Mouse (Mus musculus): ENCODE measurements at regions not wholly inside any gene's neighbourhood (a gene's known extent, or its start where the extent isn't known, plus 50 kb on each side); places are given as distances from the start of the nearest gene placed in this dataset.

GRCm38 (mm10) chr10:92162473-92163011 lies 559.7 kb downstream of the Nedd1 start:
- in situ Hi-C loops (cut with MboI; ENCODE audit: low pct_unique_long_range_greater_than_20kb in 1 of 2, low sequenced_read_pairs in 2 of 2, unreplicated experiment in 1 of 2): no loop called here

- in situ Hi-C loops (cut with MboI; ENCODE audit: low pct_unique_long_range_greater_than_20kb in 1 of 2, low sequenced_read_pairs in 2 of 2, unreplicated experiment in 1 of 2): no loop called here
These were observed 560.7 kb downstream of the Nedd1 start for GRCm38 (mm10) chr10:92161501-92161900.

GRCm38 (mm10) chr10:92146263-92146662 lies 576.0 kb downstream of the Nedd1 start:
- in situ Hi-C loops (cut with MboI; ENCODE audit: low pct_unique_long_range_greater_than_20kb in 1 of 2, low sequenced_read_pairs in 2 of 2, unreplicated experiment in 1 of 2): no loop called here

- in situ Hi-C loops (cut with MboI; ENCODE audit: low pct_unique_long_range_greater_than_20kb in 1 of 2, low sequenced_read_pairs in 2 of 2, unreplicated experiment in 1 of 2): no loop called here
These were observed 586.7 kb downstream of the Nedd1 start for GRCm38 (mm10) chr10:92135521-92135920.

- in situ Hi-C loops (cut with MboI; ENCODE audit: low pct_unique_long_range_greater_than_20kb in 1 of 2, low sequenced_read_pairs in 2 of 2, unreplicated experiment in 1 of 2): no loop called here
These were observed 609.4 kb downstream of the Nedd1 start for GRCm38 (mm10) chr10:92112790-92113189.

GRCm38 (mm10) chr10:92106331-92106730 lies 615.9 kb downstream of the Nedd1 start:
- in situ Hi-C loops (cut with MboI; ENCODE audit: low pct_unique_long_range_greater_than_20kb in 1 of 2, low sequenced_read_pairs in 2 of 2, unreplicated experiment in 1 of 2): no loop called here

- in situ Hi-C loops (cut with MboI; ENCODE audit: low pct_unique_long_range_greater_than_20kb in 1 of 2, low sequenced_read_pairs in 2 of 2, unreplicated experiment in 1 of 2): no loop called here
These were observed 618.3 kb downstream of the Nedd1 start for GRCm38 (mm10) chr10:92103887-92104286.

- in situ Hi-C loops (cut with MboI; ENCODE audit: low pct_unique_long_range_greater_than_20kb in 1 of 2, low sequenced_read_pairs in 2 of 2, unreplicated experiment in 1 of 2): no loop called here
These were observed 619.5 kb downstream of the Nedd1 start for GRCm38 (mm10) chr10:92102755-92103154.

- in situ Hi-C loops (cut with MboI; ENCODE audit: low pct_unique_long_range_greater_than_20kb in 1 of 2, low sequenced_read_pairs in 2 of 2, unreplicated experiment in 1 of 2): no loop called here
These were observed 624.7 kb downstream of the Nedd1 start for GRCm38 (mm10) chr10:92097562-92097961.

GRCm38 (mm10) chr10:92097081-92097480 lies 625.1 kb downstream of the Nedd1 start:
- in situ Hi-C loops (cut with MboI; ENCODE audit: low pct_unique_long_range_greater_than_20kb in 1 of 2, low sequenced_read_pairs in 2 of 2, unreplicated experiment in 1 of 2): no loop called here

- in situ Hi-C loops (cut with MboI; ENCODE audit: low pct_unique_long_range_greater_than_20kb in 1 of 2, low sequenced_read_pairs in 2 of 2, unreplicated experiment in 1 of 2): no loop called here
These were observed 630.5 kb downstream of the Nedd1 start for GRCm38 (mm10) chr10:92091480-92092395.

- in situ Hi-C loops (cut with MboI; ENCODE audit: low pct_unique_long_range_greater_than_20kb in 1 of 2, low sequenced_read_pairs in 2 of 2, unreplicated experiment in 1 of 2): no loop called here
These were observed 640.1 kb downstream of the Nedd1 start for GRCm38 (mm10) chr10:92082111-92082510.

- in situ Hi-C loops (cut with MboI; ENCODE audit: low pct_unique_long_range_greater_than_20kb in 1 of 2, low sequenced_read_pairs in 2 of 2, unreplicated experiment in 1 of 2): no loop called here
These were observed 641.0 kb downstream of the Nedd1 start for GRCm38 (mm10) chr10:92081199-92081598.

- in situ Hi-C loops (cut with MboI; ENCODE audit: low pct_unique_long_range_greater_than_20kb in 1 of 2, low sequenced_read_pairs in 2 of 2, unreplicated experiment in 1 of 2): no loop called here
These were observed 642.8 kb downstream of the Nedd1 start for GRCm38 (mm10) chr10:92079421-92079820.

GRCm38 (mm10) chr10:92077291-92077690 lies 644.9 kb downstream of the Nedd1 start:
- in situ Hi-C loops (cut with MboI; ENCODE audit: low pct_unique_long_range_greater_than_20kb in 1 of 2, low sequenced_read_pairs in 2 of 2, unreplicated experiment in 1 of 2): no loop called here

- in situ Hi-C loops (cut with MboI; ENCODE audit: low pct_unique_long_range_greater_than_20kb in 1 of 2, low sequenced_read_pairs in 2 of 2, unreplicated experiment in 1 of 2): no loop called here
These were observed 645.5 kb downstream of the Nedd1 start for GRCm38 (mm10) chr10:92076754-92077153.

GRCm38 (mm10) chr10:92075469-92075868 lies 646.8 kb downstream of the Nedd1 start:
- in situ Hi-C loops (cut with MboI; ENCODE audit: low pct_unique_long_range_greater_than_20kb in 1 of 2, low sequenced_read_pairs in 2 of 2, unreplicated experiment in 1 of 2): no loop called here

GRCm38 (mm10) chr10:92074698-92075394 lies 647.4 kb downstream of the Nedd1 start:
- in situ Hi-C loops (cut with MboI; ENCODE audit: low pct_unique_long_range_greater_than_20kb in 1 of 2, low sequenced_read_pairs in 2 of 2, unreplicated experiment in 1 of 2): no loop called here

- in situ Hi-C loops (cut with MboI; ENCODE audit: low pct_unique_long_range_greater_than_20kb in 1 of 2, low sequenced_read_pairs in 2 of 2, unreplicated experiment in 1 of 2): no loop called here
These were observed 648.3 kb downstream of the Nedd1 start for GRCm38 (mm10) chr10:92073873-92074390.
